In genomic region chr10:77984660-77985059, GRCm38 (mm10) we compare ENCODE assay signal across 8 mouse cellular contexts. TPM values are rescaled to one million over a fixed set of nuclear protein-coding genes. Genes with fewer than 3 reads are reported as not detected.
DNase-seq lines count a peak whose midpoint lies in the region.

No protein-coding gene starts in this region.

- WGBS in large intestine, adult 2 months: 1% methylated on average over 4 of the region's 4 CpGs

- intact Hi-C loops in heart, postnatal 36 days (cut with DNase I): loop anchor here (2.0 kb wide), 1 partner anchor 24 kb away; no protein-coding TSS in a partner anchor

- peak; percentile 92 for DNase-seq in MN1 (ENCODE audit: low spot score)
- peak; percentile 73 for DNase-seq in c-Kit-negative CD71-positive TER-119-positive erythroid progenitor cells, embryonic 14.5 days (ENCODE audit: low read depth, low spot score)
- DNase-seq in fibroblast of lung, adult 2 months (ENCODE audit: low read depth): peak; percentile 36
- DNase-seq in heart, postnatal 36 days: peak; percentile 76 to 79
- peak; percentile 86 for DNase-seq in large intestine, adult 2 months (ENCODE audit: low read depth, low spot score)
- DNase-seq in lung, postnatal 10 days: peak; percentile 82
- DNase-seq in retina, adult 2 months (ENCODE audit: low read depth, low spot score): peak; percentile 73
- peak; percentile 81 for DNase-seq in thymus, postnatal 4 days

RNA-seq across cellular contexts. Expression of gene 1810043G02Rik, which starts 6.3 kb away (rescaled TPM):
- 10 to 100 TPM in 1 of 2 experiments, 1 to 10 TPM in 1; 9.3 to 10.3 TPM for total RNA-seq in heart, postnatal 36 days (2021)
- 10.4 and 13.1 TPM in 2 replicates for polyA plus RNA-seq in large intestine, adult 2 months (2012; rRNA removed)

RNA-seq across cellular contexts. Expression of gene Trpm2, which starts 14.3 kb away (rescaled TPM):
- 1 to 10 TPM in 1 of 2 experiments, under 1 TPM in 1; 0.31 to 1.5 TPM for total RNA-seq in heart, postnatal 36 days (2021)
- polyA plus RNA-seq in large intestine, adult 2 months (2012; rRNA removed): 2.4 and 4.4 TPM in 2 replicates

RNA-seq across cellular contexts. Expression of gene Pfkl, which starts 25.2 kb away (rescaled TPM):
- total RNA-seq in heart, postnatal 36 days (2021): 100 to 1,000 TPM in 1 of 2 experiments, 10 to 100 TPM in 1; 97.8 to 116 TPM
- polyA plus RNA-seq in large intestine, adult 2 months (2012; rRNA removed): 29.8 and 41.2 TPM in 2 replicates

RNA-seq across cellular contexts. Expression of gene Dnmt3l, which starts 57.1 kb away (rescaled TPM):
- not detected for total RNA-seq in heart, postnatal 36 days (2021)
- 0.73 and 1.1 TPM in 2 replicates for polyA plus RNA-seq in large intestine, adult 2 months (2012; rRNA removed)

RNA-seq across cellular contexts. Expression of gene Aire, which starts 58.8 kb away (rescaled TPM):
- total RNA-seq in heart, postnatal 36 days (2021): not detected
- 0.34 and 0.53 TPM in 2 replicates for polyA plus RNA-seq in large intestine, adult 2 months (2012; rRNA removed)

Comparison
In these comparisons a context has a peak if more than half of its experiments do, and no peak if none do; other contexts are left out.
1. Peak in every context shown above with its lines: DNase-seq.
2. DNase-seq: peak in every context shown above with its lines; median percentile 92 in MN1; 86 in large intestine, adult 2 months; 82 in lung, postnatal 10 days; 81 in thymus, postnatal 4 days; 78 in heart, postnatal 36 days; 73 in c-Kit-negative CD71-positive TER-119-positive erythroid progenitor cells, embryonic 14.5 days; 73 in retina, adult 2 months; 36 in fibroblast of lung, adult 2 months.